Mouse (Mus musculus) midbrain, postnatal 0 days (tissue): ENCODE data around the gene Gm4767. TPM values are rescaled to one million over a fixed set of nuclear protein-coding genes. Genes with fewer than 3 reads are reported as not detected.
A peak's percentile ranks its signal among the peaks of the same experiment; 100 is the strongest.
"Not testable (repeated sequence)": the region's sequence is repeated elsewhere in the genome, so short reads cannot be mapped to it uniquely, and the experiment has no call there.

ENCODE experiments used
- ATAC-seq: fragments of 200-750 bp; cut with Nextera tagmentation; 2 replicates; pipeline ENCODE4 v1.8.0; 2017; ENCODE audit warnings: moderate number of reproducible peaks, mild to moderate bottlenecking, moderate TSS enrichment, moderate library complexity; ENCODE audit not compliant: low FRiP score
- DNase-seq: peaks from one replicate; pipeline ENCODE4 v3.0.0-alpha.2; 2015; ENCODE audit warnings: low spot score
- H3K27ac ChIP-seq: fragments of 300-500 bp; sonication (generic); 2 replicates; pipeline ENCODE4 v1.5.1; 2014; ENCODE audit warnings: low read depth, mild to moderate bottlenecking, low read length, mixed read lengths
- H3K27me3 ChIP-seq: fragments of 300-500 bp; sonication (generic); 2 replicates; pipeline ENCODE4 v1.6.1; 2014; ENCODE audit warnings: low read length, control low read depth, mixed read lengths; ENCODE audit not compliant: insufficient read depth
- H3K36me3 ChIP-seq: fragments of 300-500 bp; sonication (generic); 2 replicates; pipeline ENCODE4 v1.6.1; 2014; ENCODE audit warnings: low read length, control low read depth, mixed read lengths; ENCODE audit not compliant: insufficient read depth
- H3K4me1 ChIP-seq: fragments of 300-500 bp; sonication (generic); 2 replicates; pipeline ENCODE4 v1.6.1; 2014; ENCODE audit warnings: mild to moderate bottlenecking, control low read depth, antibody characterized with exemption, low read length, mixed read lengths; ENCODE audit not compliant: insufficient read depth
- H3K4me2 ChIP-seq: fragments of 300-500 bp; sonication (generic); 2 replicates; pipeline ENCODE4 v1.6.1; 2014; ENCODE audit warnings: low read depth, mild to moderate bottlenecking, low read length, mixed read lengths; ENCODE audit not compliant: poor library complexity, severe bottlenecking
- H3K4me3 ChIP-seq: fragments of 300-500 bp; sonication (generic); 2 replicates; pipeline ENCODE4 v1.5.1; 2014; ENCODE audit warnings: low read depth, mild to moderate bottlenecking, low read length, moderate library complexity
- H3K9ac ChIP-seq: fragments of 300-500 bp; sonication (generic); replicated peaks from 2 replicates; pipeline ENCODE4 v1.6.1; 2014; ENCODE audit warnings: mild to moderate bottlenecking, low read length, moderate library complexity, mixed read lengths; ENCODE audit not compliant: poor library complexity, severe bottlenecking
- H3K9me3 ChIP-seq: fragments of 300-500 bp; sonication (generic); 2 replicates; pipeline ENCODE4 v1.6.1; 2016; ENCODE audit warnings: low read length, control low read depth
- WGBS: fragments of 180-500 bp; shearing (Covaris S2); extraction: QIAGEN DNeasy Blood & Tissue Kit; methylation state at CpG from one replicate; pipeline ENCODE4 v1.1.7; 2014; 5-methylcytosine and 5-hydroxymethylcytosine counted together
- polyA plus RNA-seq: library from polyadenylated mRNA; unstranded; fragments of >200 nt; fragmentation: Nextera tagmentation; extraction: Ambion mirVana; gene quantifications from 2 replicates; pipeline ENCODE4 v1.2.1, GENCODE M21; 2015
- total RNA-seq: library from RNA; depleted of rRNA; stranded (reverse); fragments of >200 nt; gene quantifications from 2 replicates; pipeline ENCODE4 v1.2.3, GENCODE M21; 2014; rRNA removed

Gm4767 gene
- total RNA-seq (1.1 and 2.4 TPM in 2 replicates), polyA plus RNA-seq (1.8 and 2.7 TPM in 2 replicates)

DNA sequence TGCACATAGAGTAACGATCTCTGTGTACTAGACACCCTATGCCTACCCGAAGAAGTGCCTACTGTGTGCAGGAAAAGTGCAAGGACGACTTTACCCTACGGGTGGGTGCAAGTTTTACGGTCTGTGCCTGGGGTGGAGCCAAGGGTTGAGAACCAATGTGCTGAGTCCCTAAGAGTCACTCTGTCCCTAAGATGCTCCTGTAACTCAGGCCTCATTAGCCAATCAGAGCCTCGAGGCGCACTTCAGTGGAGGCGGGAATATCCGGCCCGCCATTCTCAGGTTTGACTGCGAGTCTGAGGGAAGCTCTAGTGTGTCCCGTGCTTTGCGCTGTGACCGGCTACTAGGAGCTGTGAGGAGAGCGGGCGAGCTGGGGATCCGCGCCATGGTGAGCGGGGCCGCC lies at the start of gene Gm4767:
Gene Gm4767, plus strand, starts transcription at position 288 of the 400 bp plus-strand sequence.
- H3K4me3 ChIP-seq, H3K4me2 ChIP-seq, H3K27ac ChIP-seq, H3K9ac ChIP-seq, ATAC-seq, H3K4me1 ChIP-seq, H3K9me3 ChIP-seq, H3K36me3 ChIP-seq, H3K27me3 ChIP-seq, DNase-seq: not testable (repeated sequence)
- 26% methylated on average over 10 of the region's 20 CpGs for WGBS

DNA sequence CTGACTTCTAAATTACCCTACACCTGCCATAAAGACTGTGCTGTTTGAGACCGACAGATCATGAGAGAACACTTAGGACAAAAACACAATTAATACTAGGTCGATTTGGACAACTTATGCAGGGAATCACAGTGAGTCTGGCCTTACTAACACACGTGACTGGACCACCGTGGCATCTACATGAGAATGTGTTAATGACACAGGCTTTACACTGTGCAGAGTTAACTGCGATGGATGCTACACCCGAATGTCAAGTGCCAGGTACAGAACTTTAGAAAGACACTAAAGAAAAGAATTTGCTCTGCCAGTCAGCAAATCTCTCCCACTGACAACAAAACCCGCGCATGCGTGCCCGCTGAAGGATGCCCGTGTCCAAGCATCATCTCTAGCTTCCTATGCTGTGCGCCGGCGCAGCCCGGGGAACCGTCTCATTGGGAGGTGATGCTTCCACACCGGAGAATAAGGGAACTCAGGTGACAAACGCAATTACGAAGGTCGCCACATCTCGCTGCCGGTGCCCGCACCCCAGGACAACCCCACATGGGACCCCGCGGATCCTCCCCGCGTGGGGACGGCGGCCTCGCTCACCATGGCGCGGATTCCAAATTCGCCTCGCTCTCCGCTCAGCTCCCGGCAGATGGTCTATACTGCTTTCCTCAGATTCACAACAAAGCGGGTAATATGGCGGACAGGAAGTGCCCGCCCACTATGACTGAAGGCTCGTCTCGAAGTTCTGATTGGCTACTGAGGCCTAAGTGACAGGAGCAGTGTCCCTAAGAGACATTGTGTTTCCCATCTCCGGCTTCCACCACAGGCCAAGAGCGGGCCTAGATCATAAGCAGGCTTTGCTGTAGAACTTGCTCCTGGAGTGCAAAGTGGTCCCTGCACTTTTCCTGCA lies 41.2 kb upstream of the Gm4767 start, which contains the start of gene Gm3055:
Gene Gm3055, minus strand, starts transcription at position 656 of the 898 bp plus-strand sequence.
- not testable (repeated sequence) for H3K27me3 ChIP-seq, H3K9me3 ChIP-seq, H3K4me3 ChIP-seq, DNase-seq, H3K4me1 ChIP-seq, H3K4me2 ChIP-seq, H3K36me3 ChIP-seq, H3K27ac ChIP-seq, H3K9ac ChIP-seq
- WGBS = no CpG with 5 or more reads among the region's 43 CpGs
- ATAC-seq = peak; percentile 98

DNA sequence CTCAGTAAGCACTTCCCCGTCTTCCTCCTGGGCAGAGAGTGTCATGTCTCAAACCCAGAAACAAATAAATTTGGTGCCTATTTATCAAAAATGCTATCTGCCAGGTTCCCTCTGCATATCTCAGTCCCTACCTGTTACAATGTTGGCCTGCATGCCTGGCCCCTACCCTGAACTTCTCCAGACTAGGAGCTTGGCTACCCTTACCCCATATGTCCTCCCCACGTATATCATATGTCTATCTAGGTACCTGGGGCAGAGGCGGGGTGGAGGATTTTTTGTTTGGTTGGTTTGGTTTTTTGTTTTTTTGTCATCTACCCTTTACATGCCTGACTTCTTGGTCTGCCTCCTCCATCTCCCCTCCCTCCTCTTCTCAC lies 40.6 kb upstream of the Gm4767 start:
- not testable (repeated sequence) for H3K9me3 ChIP-seq, H3K4me2 ChIP-seq, H3K27ac ChIP-seq, H3K36me3 ChIP-seq, H3K4me3 ChIP-seq, H3K4me1 ChIP-seq, DNase-seq, H3K27me3 ChIP-seq, H3K9ac ChIP-seq
- ATAC-seq = peak; percentile 42; the same call in 1 of the 2 replicates
- WGBS = no CpG with 5 or more reads among the region's 3 CpGs

DNA sequence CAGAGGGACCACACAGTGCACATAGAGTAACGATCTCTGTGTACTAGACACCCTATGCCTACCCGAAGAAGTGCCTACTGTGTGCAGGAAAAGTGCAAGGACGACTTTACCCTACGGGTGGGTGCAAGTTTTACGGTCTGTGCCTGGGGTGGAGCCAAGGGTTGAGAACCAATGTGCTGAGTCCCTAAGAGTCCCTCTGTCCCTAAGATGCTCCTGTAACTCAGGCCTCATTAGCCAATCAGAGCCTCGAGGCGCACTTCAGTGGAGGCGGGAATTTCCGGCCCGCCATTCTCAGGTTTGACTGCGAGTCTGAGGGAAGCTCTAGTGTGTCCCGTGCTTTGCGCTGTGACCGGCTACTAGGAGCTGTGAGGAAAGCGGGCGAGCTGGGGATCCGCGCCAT lies 34.2 kb downstream of the Gm4767 start:
- H3K9ac ChIP-seq, H3K9me3 ChIP-seq, ATAC-seq, DNase-seq, H3K4me3 ChIP-seq, H3K36me3 ChIP-seq, H3K27ac ChIP-seq, H3K4me1 ChIP-seq, H3K4me2 ChIP-seq, H3K27me3 ChIP-seq: not testable (repeated sequence)
- no CpG with 5 or more reads among the region's 18 CpGs for WGBS

- not testable (repeated sequence) for DNase-seq, H3K4me1 ChIP-seq, H3K36me3 ChIP-seq, H3K27me3 ChIP-seq, H3K4me2 ChIP-seq, H3K27ac ChIP-seq, H3K4me3 ChIP-seq, H3K9ac ChIP-seq, H3K9me3 ChIP-seq
- peak; percentile 100 for ATAC-seq
- WGBS = 28% methylated on average over 4 of the region's 49 CpGs
These were observed 51.7 kb downstream of the Gm4767 start, which contains the start of gene Gm32687 for GRCm38 (mm10) chr10:81863409-81864407. Gene Gm32687 (plus strand): TSS chr10:81863934.

Other genes starting within 250 kb of the Gm4767 start
- gene Tle2, start 237.6 kb upstream of the Gm4767 start, total RNA-seq = 31.2 and 35.6 TPM in 2 replicates
- 56.8 and 57.3 TPM in 2 replicates for gene Tle2, start 237.6 kb upstream of the Gm4767 start, polyA plus RNA-seq
- gene Tle6, start 211.1 kb upstream of the Gm4767 start, total RNA-seq = 8.4 and 13.3 TPM in 2 replicates
- gene Tle6, start 211.1 kb upstream of the Gm4767 start, polyA plus RNA-seq = 4.7 and 7.5 TPM in 2 replicates
- 1.2 and 2.6 TPM in 2 replicates for gene BC025920, start 205.9 kb upstream of the Gm4767 start, total RNA-seq
- 0.80 and 1.6 TPM in 2 replicates for gene BC025920, start 205.9 kb upstream of the Gm4767 start, polyA plus RNA-seq
- 25.0 and 33.8 TPM in 2 replicates for gene Sirt6, start 184.4 kb upstream of the Gm4767 start, total RNA-seq
- 41.0 and 42.6 TPM in 2 replicates for gene Sirt6, start 184.4 kb upstream of the Gm4767 start, polyA plus RNA-seq
- 93.1 and 100 TPM in 2 replicates for gene Ankrd24, start 183.6 kb upstream of the Gm4767 start, total RNA-seq
- 14.6 and 14.9 TPM in 2 replicates for gene Ankrd24, start 183.6 kb upstream of the Gm4767 start, polyA plus RNA-seq
- gene Gm10778, start 163.1 kb upstream of the Gm4767 start, total RNA-seq = 3.3 and 5.3 TPM in 2 replicates
- 2.9 and 3.7 TPM in 2 replicates for gene Gm10778, start 163.1 kb upstream of the Gm4767 start, polyA plus RNA-seq
- gene Zfp433, start 107.4 kb upstream of the Gm4767 start, total RNA-seq = 12.6 and 13.0 TPM in 2 replicates
- gene Zfp433, start 107.4 kb upstream of the Gm4767 start, polyA plus RNA-seq = 9.4 and 9.8 TPM in 2 replicates
- 15.9 and 41.5 TPM in 2 replicates for gene Gm3055, start 41.0 kb upstream of the Gm4767 start, total RNA-seq
- 8.7 and 9.8 TPM in 2 replicates for gene Gm3055, start 41.0 kb upstream of the Gm4767 start, polyA plus RNA-seq
- 3.2 and 7.5 TPM in 2 replicates for gene Gm32687, start 51.7 kb downstream of the Gm4767 start, total RNA-seq
- 5.8 and 6.8 TPM in 2 replicates for gene Gm32687, start 51.7 kb downstream of the Gm4767 start, polyA plus RNA-seq
- 4.9 and 6.6 TPM in 2 replicates for gene Zfp781, start 118.3 kb downstream of the Gm4767 start, total RNA-seq
- 3.4 and 4.3 TPM in 2 replicates for gene Zfp781, start 118.3 kb downstream of the Gm4767 start, polyA plus RNA-seq
- 8.3 and 11.2 TPM in 2 replicates for gene Zfp873, start 235.9 kb downstream of the Gm4767 start, total RNA-seq
- 7.5 and 8.2 TPM in 2 replicates for gene Zfp873, start 235.9 kb downstream of the Gm4767 start, polyA plus RNA-seq